Mouse (Mus musculus) heart, embryonic 13.5 days (tissue): ENCODE measurements around the gene Zfp773. TPM values are rescaled to one million over a fixed set of nuclear protein-coding genes. Genes with fewer than 3 reads are reported as not detected.

Experiments used
- ATAC-seq: fragments of 200-750 bp; cut with Nextera tagmentation; 2 replicates; pipeline ENCODE4 v1.8.0; 2017; ENCODE audit warnings: moderate TSS enrichment; ENCODE audit not compliant: insufficient number of reproducible peaks, low FRiP score, low TSS enrichment; ENCODE audit errors: extremely low read depth
- H3K27ac ChIP-seq: fragments of 300-500 bp; sonication (generic); replicated peaks from 2 replicates; pipeline ENCODE4 v1.5.1; 2015; ENCODE audit warnings: moderate library complexity, mild to moderate bottlenecking, inconsistent platforms
- H3K27me3 ChIP-seq: fragments of 300-500 bp; sonication (generic); replicated peaks from 2 replicates; pipeline ENCODE4 v1.6.1; 2015; ENCODE audit warnings: mild to moderate bottlenecking, inconsistent platforms
- H3K36me3 ChIP-seq: fragments of 300-500 bp; sonication (generic); 2 replicates; pipeline ENCODE4 v1.6.1; 2015; ENCODE audit warnings: mild to moderate bottlenecking, inconsistent platforms
- H3K4me1 ChIP-seq: fragments of 300-500 bp; sonication (generic); 2 replicates; pipeline ENCODE4 v1.6.1; 2015; ENCODE audit warnings: inconsistent platforms
- H3K4me2 ChIP-seq: fragments of 300-500 bp; sonication (generic); 2 replicates; pipeline ENCODE4 v1.6.1; 2015; ENCODE audit warnings: inconsistent platforms, mild to moderate bottlenecking, moderate library complexity
- H3K4me3 ChIP-seq: fragments of 300-500 bp; sonication (generic); 2 replicates; pipeline ENCODE4 v1.5.1; 2015; ENCODE audit warnings: moderate library complexity, mild to moderate bottlenecking, inconsistent platforms
- H3K9ac ChIP-seq: fragments of 300-500 bp; sonication (generic); 2 replicates; pipeline ENCODE4 v1.6.1; 2015; ENCODE audit warnings: inconsistent platforms, mild to moderate bottlenecking, moderate library complexity
- H3K9me3 ChIP-seq: fragments of 300-500 bp; sonication (generic); 2 replicates; pipeline ENCODE4 v1.6.1; 2016; ENCODE audit warnings: inconsistent platforms
- WGBS: fragments of 180-500 bp; shearing (Covaris S2); methylation state at CpG from one replicate; pipeline ENCODE4 v1.1.7; 2015; ENCODE audit warnings: mixed read lengths; 5-methylcytosine and 5-hydroxymethylcytosine counted together
- polyA plus RNA-seq: library from polyadenylated mRNA; unstranded; fragments of >200 nt; fragmentation: Nextera tagmentation; extraction: Ambion mirVana; gene quantifications from 2 replicates; pipeline ENCODE4 v1.2.1, GENCODE M21; 2015

Zfp773 gene
- polyA plus RNA-seq, 1 experiment from 2014 or later = 0.68 TPM

DNA sequence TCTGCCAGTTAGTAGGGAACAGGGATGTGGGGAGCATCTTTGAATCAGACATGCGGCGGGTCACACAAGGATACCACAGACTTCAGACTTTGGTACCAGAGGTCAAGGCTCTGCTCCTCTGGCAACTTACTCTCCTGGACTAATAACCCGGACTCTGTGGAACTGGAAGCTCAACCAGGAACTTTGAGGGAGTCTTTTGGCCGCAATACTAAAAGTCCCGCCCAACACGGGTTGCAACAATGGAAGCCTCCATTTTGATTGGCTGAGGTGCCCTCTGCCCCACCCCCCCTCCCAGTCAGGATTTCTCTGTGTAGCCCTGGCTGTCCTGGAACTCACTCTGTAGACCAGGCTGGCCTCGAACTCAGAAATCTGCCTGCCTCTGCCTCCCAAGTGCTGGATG lies 28.1 kb downstream of the Zfp773 start:
- Histone ChIP-seq H3K4me2 (no peak overlapping the region), H3K9ac (no peak overlapping the region), H3K4me1 (no peaks in the 10 kb centered on the region), H3K27me3 (no peaks in the 10 kb centered on the region), H3K9me3 (peaks cover 12% of the 10 kb centered on the region; the same call in 1 of the 2 replicates), H3K36me3 (0 out of 2 replicates have a peak, but pooled peaks cover under 1% of the 10 kb centered on the region), H3K4me3 (no peak overlapping the region), H3K27ac (no peak overlapping the region)
- no peak for ATAC-seq
- 80% methylated on average over 7 of the region's 7 CpGs for WGBS

Other genes with a start within 250 kb of the Zfp773 start
- not detected in 2 replicates for gene Aurkc, start 141.5 kb downstream of the Zfp773 start, polyA plus RNA-seq
- 6.6 and 7.4 TPM in 2 replicates for gene Zfp954, start 15.3 kb downstream of the Zfp773 start, polyA plus RNA-seq
- 1.0 and 1.3 TPM in 2 replicates for gene Zfp418, start 34.6 kb upstream of the Zfp773 start, polyA plus RNA-seq
- 3.7 and 3.9 TPM in 2 replicates for gene Zfp772, start 73.2 kb upstream of the Zfp773 start, polyA plus RNA-seq
- gene Vmn2r29, start 110.6 kb upstream of the Zfp773 start, polyA plus RNA-seq = 0.07 TPM in 1 of 2 replicates, not detected in the other
- gene Gm45844, start 141.5 kb upstream of the Zfp773 start, polyA plus RNA-seq = 0.84 and 2.1 TPM in 2 replicates
- 41.7 and 43.9 TPM in 2 replicates for gene Clcn4, start 164.1 kb upstream of the Zfp773 start, polyA plus RNA-seq
- not detected in 2 replicates for gene Vmn2r30, start 200.9 kb upstream of the Zfp773 start, polyA plus RNA-seq
- not detected in 2 replicates for gene Gm45783, start 237.8 kb upstream of the Zfp773 start, polyA plus RNA-seq